Comparison of ENCODE assay signal across 20 mouse cellular contexts in genomic region chr12:26377691-26378090, GRCm38 (mm10). TPM values are rescaled to one million over a fixed set of nuclear protein-coding genes. Genes with fewer than 3 reads are reported as not detected.
DNase-seq lines count a peak whose midpoint lies in the region; ATAC-seq and TF ChIP-seq lines count a peak whose summit lies in the region.
"Had no signal": no experiment of that assay in that cellular context is flagged by ENCODE, and none has a peak within 500 bp of the region (broad histone marks: within the 10 kb centered on the region; RNA-seq: fewer than 3 reads in every experiment).

No protein-coding gene starts in this region.

- H3K36me3 ChIP-seq in stomach, postnatal 0 days (ENCODE audit: control insufficient read depth, insufficient read depth, low read length) = no peaks in the 10 kb centered on the region

- intact Hi-C loops in left cerebral cortex, postnatal 4 days (cut with DNase I) = no loop called here
- intact Hi-C loops in left cerebral cortex, postnatal 10 days (cut with DNase I) = no loop called here

- no peak overlapping the region for H3K4me2 ChIP-seq in stomach, postnatal 0 days (replicated peaks; ENCODE audit: low read depth)
- H3K4me2 ChIP-seq: embryonic facial prominence, embryonic 13.5 days; heart, embryonic 13.5 days; limb, embryonic 12.5 days had no signal

- 0 out of 2 replicates have a peak, but pooled peaks have one; percentile 29 for ATAC-seq in stomach, postnatal 0 days (ENCODE audit: low FRiP score, low TSS enrichment)
- ATAC-seq: inflammation-experienced regulatory T-cells, adult 6 months had no signal

- WGBS in stomach, postnatal 0 days = 75% methylated on average over 7 of the region's 7 CpGs

- H3K9me3 ChIP-seq in stomach, postnatal 0 days (ENCODE audit: control insufficient read depth, low read length) = no peaks in the 10 kb centered on the region
- H3K9me3 ChIP-seq: embryonic facial prominence, embryonic 13.5 days; forebrain, embryonic 10.5 days; heart, embryonic 13.5 days; hindbrain, embryonic 10.5 days; limb, embryonic 12.5 days had no signal

- no peak for TF ChIP-seq EP300 in stomach, postnatal 0 days (optimal IDR thresholded peaks at IDR 0.05)

- no peaks in the 10 kb centered on the region for H3K27me3 ChIP-seq in stomach, postnatal 0 days (ENCODE audit: control insufficient read depth, insufficient read depth, low read length)
- H3K27me3 ChIP-seq: embryonic facial prominence, embryonic 13.5 days; heart, embryonic 13.5 days; limb, embryonic 12.5 days had no signal

- TF ChIP-seq CTCF in stomach, postnatal 0 days (IDR thresholded peaks at IDR 0.05; ENCODE audit: low read depth) = no peak

- no peak overlapping the region for H3K9ac ChIP-seq in stomach, postnatal 0 days (ENCODE audit: low read length)
- H3K9ac ChIP-seq: embryonic facial prominence, embryonic 13.5 days; heart, embryonic 13.5 days; limb, embryonic 12.5 days had no signal

- no peak overlapping the region for H3K4me3 ChIP-seq in stomach, postnatal 0 days (ENCODE audit: low read depth, low read length)
- H3K4me3 ChIP-seq: embryonic facial prominence, embryonic 13.5 days; forebrain, embryonic 10.5 days; heart, embryonic 13.5 days; hindbrain, embryonic 10.5 days; limb, embryonic 12.5 days; myocyte had no signal

- DNase-seq in left cerebral cortex, adult 11 months (ENCODE audit: low spot score) = peak; percentile 56
- DNase-seq in left cerebral cortex, postnatal 4 days = no peak
- peak; percentile 57 to 59 for DNase-seq in frontal cortex, postnatal 10 days (ENCODE audit: low spot score in 2 of 2)
- DNase-seq in left cerebral cortex, postnatal 10 days (ENCODE audit: extremely low spot score in 1 of 2, low spot score in 2 of 2) = peak; percentile 50 to 55
- DNase-seq in stomach, postnatal 0 days (ENCODE audit: low spot score) = no peak
- DNase-seq in thymus, postnatal 36 days = no peak
- DNase-seq in gastrocnemius, postnatal 25 days = no peak
- DNase-seq: cerebellum, postnatal 14 days; gastrocnemius, postnatal 10 days; kidney, postnatal 10 days; lung, adult 2 months; spleen, adult 18-20 months had no signal

- H3K27ac ChIP-seq in stomach, postnatal 0 days (replicated peaks) = no peak overlapping the region
- H3K27ac ChIP-seq: embryonic facial prominence, embryonic 13.5 days; forebrain, embryonic 10.5 days; heart, embryonic 13.5 days; hindbrain, embryonic 10.5 days; limb, embryonic 12.5 days had no signal

- H3K4me1 ChIP-seq in stomach, postnatal 0 days (replicated peaks; ENCODE audit: control insufficient read depth, insufficient read depth) = no peaks in the 10 kb centered on the region
- H3K4me1 ChIP-seq: forebrain, embryonic 10.5 days; hindbrain, embryonic 10.5 days had no signal

RNA-seq across cellular contexts. Expression of gene Rnf144a, which starts 37.4 kb away (rescaled TPM):
- total RNA-seq in left cerebral cortex, postnatal 4 days (2021) = 10 to 100 TPM; 41.8 to 45.4 TPM
- 10 to 100 TPM; 37.2 to 37.7 TPM for total RNA-seq in left cerebral cortex, postnatal 10 days (2021)
- 5.0 and 5.9 TPM in 2 replicates for polyA plus RNA-seq in stomach, postnatal 0 days (2015; fragmentation: Nextera tagmentation; extraction: Ambion mirVana)
- total RNA-seq in gastrocnemius, postnatal 25 days (2021) = 1 to 10 TPM; 7.0 to 8.7 TPM
- total RNA-seq: MEL had no signal
- polyA plus RNA-seq: myocyte had no signal

Comparison
In these comparisons a context has a peak if more than half of its experiments do, and no peak if none do; other contexts are left out.
1. DNase-seq: peak in left cerebral cortex, adult 11 months (single experiment), frontal cortex, postnatal 10 days (2 of 2) and left cerebral cortex, postnatal 10 days (2 of 2); none in left cerebral cortex, postnatal 4 days (single experiment), stomach, postnatal 0 days (single experiment), thymus, postnatal 36 days (0 of 2) and gastrocnemius, postnatal 25 days (single experiment).